Mouse (Mus musculus): ENCODE measurements around the gene Tbrg4. TPM values are rescaled to one million over a fixed set of nuclear protein-coding genes. Genes with fewer than 3 reads are reported as not detected.

Gene Tbrg4
- polyA plus RNA-seq, 1 experiment from 2014 or later = 29.1 TPM

DNA sequence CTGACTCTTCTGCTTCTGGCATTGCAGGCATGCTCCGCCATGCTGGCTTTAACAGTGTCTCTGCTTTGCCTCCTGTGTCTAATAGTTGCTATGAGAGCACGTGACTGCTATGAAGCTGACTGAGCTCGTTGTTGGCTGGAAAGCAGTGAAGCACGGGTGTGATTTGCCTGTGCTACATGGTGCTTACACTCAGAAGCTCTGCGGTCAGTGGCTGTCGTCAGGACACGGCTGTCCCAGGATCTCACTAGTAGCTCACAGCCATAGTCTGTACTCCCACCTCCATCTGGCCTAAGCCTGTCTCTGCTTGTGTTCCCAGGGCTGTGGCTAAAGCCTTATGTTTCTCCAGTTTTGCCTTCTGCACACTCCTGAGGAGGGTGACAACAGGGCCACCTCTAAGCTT, 37.6 kb downstream of the Tbrg4 start:
- 94% methylated on average over 7 of the region's 7 CpGs for WGBS
- Histone ChIP-seq H3K9me3 (replicated peaks; ENCODE audit: control insufficient read depth, low read length, poor library complexity, severe bottlenecking) (no peaks in the 10 kb centered on the region), H3K36me3 (ENCODE audit: control insufficient read depth, insufficient read depth, low read length) (peaks cover 23% of the 10 kb centered on the region), H3K9ac (ENCODE audit: low read depth, low read length) (no peak overlapping the region), H3K27ac (ENCODE audit: low read length) (no peak overlapping the region), H3K27me3 (ENCODE audit: control insufficient read depth, insufficient read depth, low read depth, low read length) (no peaks in the 10 kb centered on the region), H3K4me3 (ENCODE audit: low read depth, low read length) (no peak overlapping the region), H3K4me1 (ENCODE audit: control insufficient read depth, insufficient read depth, low read length) (no peaks in the 10 kb centered on the region), H3K4me2 (ENCODE audit: low read length) (no peak overlapping the region)
- ATAC-seq = no peak

- no peak overlapping the region for H3K27ac ChIP-seq (ENCODE audit: low read length)
- no peaks in the 10 kb centered on the region for H3K27me3 ChIP-seq (ENCODE audit: control insufficient read depth, insufficient read depth, low read depth, low read length)
- no peak overlapping the region for H3K4me2 ChIP-seq (ENCODE audit: low read length)
- no peaks in the 10 kb centered on the region for H3K9me3 ChIP-seq (replicated peaks; ENCODE audit: control insufficient read depth, low read length, poor library complexity, severe bottlenecking)
- WGBS = 94% methylated on average over 7 of the region's 7 CpGs
- H3K9ac ChIP-seq (ENCODE audit: low read depth, low read length) = no peak overlapping the region
- H3K4me1 ChIP-seq (ENCODE audit: control insufficient read depth, insufficient read depth, low read length) = no peaks in the 10 kb centered on the region
- no peak for ATAC-seq
- H3K4me3 ChIP-seq (ENCODE audit: low read depth, low read length) = no peak overlapping the region
- H3K36me3 ChIP-seq (ENCODE audit: control insufficient read depth, insufficient read depth, low read length) = peaks cover 19% of the 10 kb centered on the region
These were observed 38.5 kb downstream of the Tbrg4 start for GRCm38 (mm10) chr11:6587249-6587940.

DNA sequence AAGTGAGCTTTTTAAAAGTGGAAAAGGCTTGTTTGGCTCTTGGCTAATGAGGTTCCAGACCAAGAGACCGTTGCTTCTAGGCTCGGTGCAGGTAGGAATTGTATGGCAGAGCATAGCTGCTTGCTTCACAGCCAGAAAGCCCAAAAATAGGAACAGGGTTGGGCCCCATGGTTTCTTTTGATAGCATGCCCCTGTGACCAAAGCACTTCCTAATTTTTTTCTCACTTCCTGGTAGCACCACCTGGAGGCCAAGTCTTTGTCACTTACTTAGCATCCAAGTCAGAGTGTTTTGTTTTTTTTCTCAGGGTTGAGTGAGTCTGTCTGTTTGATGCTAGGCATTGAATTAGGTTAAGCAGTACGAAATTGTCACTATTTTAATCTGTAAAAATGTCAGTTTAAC, 39.2 kb downstream of the Tbrg4 start:
- H3K4me1 ChIP-seq (ENCODE audit: control insufficient read depth, insufficient read depth, low read length) = no peaks in the 10 kb centered on the region
- H3K27ac ChIP-seq (ENCODE audit: low read length) = no peak overlapping the region
- no peaks in the 10 kb centered on the region for H3K9me3 ChIP-seq (replicated peaks; ENCODE audit: control insufficient read depth, low read length, poor library complexity, severe bottlenecking)
- no peak overlapping the region for H3K9ac ChIP-seq (ENCODE audit: low read depth, low read length)
- 90% methylated on average over 3 of the region's 3 CpGs for WGBS
- no peak overlapping the region for H3K4me3 ChIP-seq (ENCODE audit: low read depth, low read length)
- no peaks in the 10 kb centered on the region for H3K27me3 ChIP-seq (ENCODE audit: control insufficient read depth, insufficient read depth, low read depth, low read length)
- peaks cover 16% of the 10 kb centered on the region for H3K36me3 ChIP-seq (ENCODE audit: control insufficient read depth, insufficient read depth, low read length)
- H3K4me2 ChIP-seq (ENCODE audit: low read length) = no peak overlapping the region
- ATAC-seq = no peak

DNA sequence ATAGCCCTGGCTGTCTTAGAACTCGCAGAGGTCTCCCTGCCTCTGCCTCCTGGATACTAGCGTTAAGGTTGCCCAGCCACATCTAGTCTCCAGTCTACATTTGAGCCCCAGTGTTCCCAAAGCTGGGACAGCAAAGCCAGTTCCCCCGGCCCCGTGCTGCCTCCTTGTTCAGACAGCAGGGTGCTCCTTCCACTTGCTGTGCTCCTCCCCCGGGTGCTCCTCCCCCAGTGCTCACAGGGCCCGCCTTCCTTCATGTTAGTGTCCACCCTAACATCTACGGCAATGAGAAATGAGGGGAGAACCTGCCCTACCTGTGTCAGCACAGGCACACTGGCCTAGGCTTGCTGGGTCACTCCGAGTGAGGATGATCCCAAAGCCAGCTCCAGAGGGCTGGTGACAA, 40.1 kb downstream of the Tbrg4 start:
- Histone ChIP-seq H3K27me3 (ENCODE audit: control insufficient read depth, insufficient read depth, low read depth, low read length) (no peaks in the 10 kb centered on the region), H3K4me2 (ENCODE audit: low read length) (no peak overlapping the region), H3K36me3 (ENCODE audit: control insufficient read depth, insufficient read depth, low read length) (peaks cover 11% of the 10 kb centered on the region), H3K27ac (ENCODE audit: low read length) (no peak overlapping the region), H3K4me1 (ENCODE audit: control insufficient read depth, insufficient read depth, low read length) (no peaks in the 10 kb centered on the region), H3K9me3 (replicated peaks; ENCODE audit: control insufficient read depth, low read length, poor library complexity, severe bottlenecking) (no peaks in the 10 kb centered on the region), H3K4me3 (ENCODE audit: low read depth, low read length) (no peak overlapping the region), H3K9ac (ENCODE audit: low read depth, low read length) (no peak overlapping the region)
- WGBS = 87% methylated on average over 8 of the region's 8 CpGs
- ATAC-seq = no peak

- H3K36me3 ChIP-seq (ENCODE audit: control insufficient read depth, insufficient read depth, low read length) = peaks cover 5% of the 10 kb centered on the region; the same call in 1 of the 2 replicates
- no peak overlapping the region for H3K9ac ChIP-seq (ENCODE audit: low read depth, low read length)
- WGBS = 88% methylated on average over 2 of the region's 2 CpGs
- no peak overlapping the region for H3K27ac ChIP-seq (ENCODE audit: low read length)
- no peaks in the 10 kb centered on the region for H3K4me1 ChIP-seq (ENCODE audit: control insufficient read depth, insufficient read depth, low read length)
- no peaks in the 10 kb centered on the region for H3K9me3 ChIP-seq (replicated peaks; ENCODE audit: control insufficient read depth, low read length, poor library complexity, severe bottlenecking)
- no peak for ATAC-seq
- no peak overlapping the region for H3K4me2 ChIP-seq (ENCODE audit: low read length)
- no peaks in the 10 kb centered on the region for H3K27me3 ChIP-seq (ENCODE audit: control insufficient read depth, insufficient read depth, low read depth, low read length)
- no peak overlapping the region for H3K4me3 ChIP-seq (ENCODE audit: low read depth, low read length)
These were observed 44.3 kb downstream of the Tbrg4 start for GRCm38 (mm10) chr11:6581560-6581959.

DNA sequence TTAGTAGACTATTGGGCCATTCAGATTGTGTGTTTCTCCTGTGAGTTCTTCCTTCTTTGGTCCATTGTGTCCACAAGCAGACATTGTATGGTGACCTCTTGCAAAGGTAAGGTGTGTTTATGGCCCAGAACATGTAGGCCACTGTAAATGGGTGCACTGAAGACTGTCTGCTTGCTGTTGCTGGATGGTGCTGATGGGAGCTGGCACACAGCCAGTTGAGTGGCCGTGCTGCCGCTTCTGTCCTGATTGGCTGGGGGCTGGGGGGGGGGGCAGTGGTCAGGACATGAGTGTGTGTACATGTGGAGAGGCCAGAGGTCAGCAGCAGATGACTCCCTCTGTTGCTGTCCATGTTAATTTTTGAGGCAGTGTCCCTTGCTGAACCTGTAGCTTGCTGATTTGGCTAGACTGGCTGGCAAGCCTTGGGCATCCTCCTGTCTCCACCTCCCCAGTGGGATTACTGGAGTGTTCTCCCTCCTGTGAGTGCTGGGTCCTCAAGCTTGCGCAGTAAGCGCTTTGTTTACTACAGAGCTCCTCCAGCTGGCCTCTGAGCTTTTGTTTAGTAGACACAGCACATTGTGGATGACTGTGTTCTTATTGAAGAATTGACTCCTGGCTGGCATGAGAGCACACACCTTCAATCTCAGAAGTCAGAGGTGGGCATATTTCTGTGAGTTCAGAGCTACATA, 45.7 kb downstream of the Tbrg4 start:
- ATAC-seq = no peak
- no peaks in the 10 kb centered on the region for H3K9me3 ChIP-seq (replicated peaks; ENCODE audit: control insufficient read depth, low read length, poor library complexity, severe bottlenecking)

GRCm38 (mm10) chr11:6579361-6579760, 46.5 kb downstream of the Tbrg4 start:
- H3K36me3 ChIP-seq (ENCODE audit: control insufficient read depth, insufficient read depth, low read length) = peaks cover 4% of the 10 kb centered on the region; the same call in 1 of the 2 replicates
- no peak overlapping the region for H3K4me3 ChIP-seq (ENCODE audit: low read depth, low read length)
- no peak overlapping the region for H3K27ac ChIP-seq (ENCODE audit: low read length)
- no peaks in the 10 kb centered on the region for H3K27me3 ChIP-seq (ENCODE audit: control insufficient read depth, insufficient read depth, low read depth, low read length)
- no peaks in the 10 kb centered on the region for H3K9me3 ChIP-seq (replicated peaks; ENCODE audit: control insufficient read depth, low read length, poor library complexity, severe bottlenecking)
- no peaks in the 10 kb centered on the region for H3K4me1 ChIP-seq (ENCODE audit: control insufficient read depth, insufficient read depth, low read length)
- 88% methylated on average over 7 of the region's 7 CpGs for WGBS
- H3K4me2 ChIP-seq (ENCODE audit: low read length) = no peak overlapping the region
- no peak for ATAC-seq
- H3K9ac ChIP-seq (ENCODE audit: low read depth, low read length) = no peak overlapping the region

More for the DNA sequence above, 45.7 kb downstream of the Tbrg4 start:
- H3K9ac ChIP-seq (ENCODE audit: low read depth, low read length) = no peak overlapping the region
- no peak overlapping the region for H3K4me2 ChIP-seq (ENCODE audit: low read length)
- peaks cover 6% of the 10 kb centered on the region; the same call in 1 of the 2 replicates for H3K36me3 ChIP-seq (ENCODE audit: control insufficient read depth, insufficient read depth, low read length)
- WGBS = 70% methylated on average over 4 of the region's 4 CpGs
- H3K27me3 ChIP-seq (ENCODE audit: control insufficient read depth, insufficient read depth, low read depth, low read length) = no peaks in the 10 kb centered on the region
- no peak overlapping the region for H3K4me3 ChIP-seq (ENCODE audit: low read depth, low read length)
- no peaks in the 10 kb centered on the region for H3K4me1 ChIP-seq (ENCODE audit: control insufficient read depth, insufficient read depth, low read length)
- H3K27ac ChIP-seq (ENCODE audit: low read length) = no peak overlapping the region

DNA sequence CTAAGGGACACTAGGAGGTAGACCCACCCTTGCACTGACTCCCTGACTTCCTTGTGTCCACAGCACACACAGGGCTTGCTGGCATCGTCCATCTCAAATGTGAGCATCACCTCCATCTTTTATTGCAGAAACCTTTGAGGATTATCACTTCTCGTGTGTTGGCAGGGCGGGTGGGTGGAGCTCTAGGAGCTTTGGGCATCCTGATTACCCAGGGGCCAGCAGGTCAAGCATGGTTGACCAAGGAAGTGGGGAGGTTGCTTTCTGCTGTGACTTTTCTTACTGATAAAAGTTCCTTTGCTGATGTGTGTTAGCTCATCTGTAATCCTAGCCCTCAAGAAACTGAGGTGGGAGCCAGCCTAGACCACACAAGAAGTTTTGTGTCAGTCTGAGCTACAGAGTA, 49.7 kb downstream of the Tbrg4 start:
- Histone ChIP-seq H3K27me3 (ENCODE audit: control insufficient read depth, insufficient read depth, low read depth, low read length) (no peaks in the 10 kb centered on the region), H3K9me3 (replicated peaks; ENCODE audit: control insufficient read depth, low read length, poor library complexity, severe bottlenecking) (no peaks in the 10 kb centered on the region), H3K9ac (ENCODE audit: low read depth, low read length) (no peak overlapping the region), H3K4me3 (ENCODE audit: low read depth, low read length) (no peak overlapping the region), H3K4me2 (ENCODE audit: low read length) (no peak overlapping the region), H3K4me1 (ENCODE audit: control insufficient read depth, insufficient read depth, low read length) (no peaks in the 10 kb centered on the region), H3K36me3 (ENCODE audit: control insufficient read depth, insufficient read depth, low read length) (peaks cover 7% of the 10 kb centered on the region; the same call in 1 of the 2 replicates), H3K27ac (ENCODE audit: low read length) (no peak overlapping the region)
- 85% methylated on average over 3 of the region's 3 CpGs for WGBS
- ATAC-seq = no peak

DNA sequence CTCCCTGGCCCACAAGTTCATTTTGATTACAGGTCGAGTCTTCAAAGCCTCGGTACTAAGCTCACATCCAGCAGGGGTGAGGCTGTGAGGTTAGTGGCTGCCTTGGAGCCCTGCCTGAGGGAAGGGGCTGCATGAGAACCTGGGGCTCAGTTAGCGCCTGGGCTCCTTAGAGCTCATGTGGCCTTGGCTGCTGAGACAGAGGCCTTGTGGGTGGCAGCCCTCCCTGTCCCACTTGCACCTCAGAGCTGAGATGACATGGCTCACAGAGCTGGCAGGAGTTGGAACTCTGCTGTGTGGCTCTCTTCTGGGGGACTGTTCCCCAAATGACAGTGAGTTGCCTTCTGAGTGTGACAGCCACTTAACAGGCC, 56.5 kb downstream of the Tbrg4 start:
- peak overlapping the region; percentile 66 for H3K27ac ChIP-seq (ENCODE audit: low read length)
- 0 out of 2 replicates have a peak, but pooled peaks cover 3% of the 10 kb centered on the region for H3K36me3 ChIP-seq (ENCODE audit: control insufficient read depth, insufficient read depth, low read length)
- no peak overlapping the region for H3K9ac ChIP-seq (ENCODE audit: low read depth, low read length)
- no peaks in the 10 kb centered on the region for H3K27me3 ChIP-seq (ENCODE audit: control insufficient read depth, insufficient read depth, low read depth, low read length)
- H3K4me3 ChIP-seq (ENCODE audit: low read depth, low read length) = no peak overlapping the region
- H3K4me2 ChIP-seq (ENCODE audit: low read length) = no peak overlapping the region
- 47% methylated on average over 3 of the region's 3 CpGs for WGBS
- H3K9me3 ChIP-seq (replicated peaks; ENCODE audit: control insufficient read depth, low read length, poor library complexity, severe bottlenecking) = no peaks in the 10 kb centered on the region
- H3K4me1 ChIP-seq (ENCODE audit: control insufficient read depth, insufficient read depth, low read length) = peaks cover 12% of the 10 kb centered on the region
- peak; percentile 30; the same call in 1 of the 2 replicates for ATAC-seq

All from midbrain, embryonic 16.5 days (tissue).